Mouse (Mus musculus) kidney, embryonic 14.5 days (tissue): Measurements from ENCODE around the gene Psg20. TPM values are rescaled to one million over a fixed set of nuclear protein-coding genes. Genes with fewer than 3 reads are reported as not detected.
"Not testable (repeated sequence)": the region's sequence is repeated elsewhere in the genome, so short reads cannot be mapped to it uniquely, and the experiment has no call there.

ENCODE experiments used
- ATAC-seq: fragments of 200-750 bp; cut with Nextera tagmentation; 2 replicates; pipeline ENCODE4 v1.8.0; 2017; ENCODE audit warnings: moderate number of reproducible peaks, mild to moderate bottlenecking, moderate TSS enrichment, moderate library complexity; ENCODE audit not compliant: low FRiP score, low TSS enrichment
- H3K27ac ChIP-seq: fragments of 300-500 bp; sonication (generic); 2 replicates; pipeline ENCODE4 v1.5.1; 2014; ENCODE audit warnings: low read depth, mild to moderate bottlenecking, low read length, moderate library complexity, mixed read lengths
- H3K27me3 ChIP-seq: fragments of 300-500 bp; sonication (generic); 2 replicates; pipeline ENCODE4 v1.6.1; 2014; ENCODE audit warnings: mild to moderate bottlenecking, low read length; ENCODE audit not compliant: control insufficient read depth, insufficient read depth
- H3K36me3 ChIP-seq: fragments of 300-500 bp; sonication (generic); 2 replicates; pipeline ENCODE4 v1.6.1; 2014; ENCODE audit warnings: low read length, mixed read lengths; ENCODE audit not compliant: control insufficient read depth, insufficient read depth
- H3K4me1 ChIP-seq: fragments of 300-500 bp; sonication (generic); 2 replicates; pipeline ENCODE4 v1.6.1; 2014; ENCODE audit warnings: low read length, mixed read lengths; ENCODE audit not compliant: control insufficient read depth, insufficient read depth
- H3K4me2 ChIP-seq: fragments of 300-500 bp; sonication (generic); replicated peaks from 2 replicates; pipeline ENCODE4 v1.6.1; 2014; ENCODE audit warnings: low read depth, mild to moderate bottlenecking, low read length
- H3K4me3 ChIP-seq: fragments of 300-500 bp; sonication (generic); 2 replicates; pipeline ENCODE4 v1.5.1; 2014; ENCODE audit warnings: mild to moderate bottlenecking, low read length
- H3K9ac ChIP-seq: fragments of 300-500 bp; sonication (generic); 2 replicates; pipeline ENCODE4 v1.6.1; 2014; ENCODE audit warnings: low read depth, mild to moderate bottlenecking, low read length, moderate library complexity
- H3K9me3 ChIP-seq: fragments of 300-500 bp; sonication (generic); 2 replicates; pipeline ENCODE4 v1.6.1; 2016; ENCODE audit warnings: low read length; ENCODE audit not compliant: control insufficient read depth
- WGBS: fragments of 180-500 bp; shearing (Covaris S2); extraction: QIAGEN DNeasy Blood & Tissue Kit; methylation state at CpG from one replicate; pipeline ENCODE4 v1.1.7; 2014; 5-methylcytosine and 5-hydroxymethylcytosine counted together
- polyA plus RNA-seq: library from polyadenylated mRNA; unstranded; fragments of >200 nt; fragmentation: Nextera tagmentation; extraction: Ambion mirVana; gene quantifications from 2 replicates; pipeline ENCODE4 v1.2.1, GENCODE M21; 2014

Gene Psg20
- polyA plus RNA-seq, result not detected in 2 replicates

DNA sequence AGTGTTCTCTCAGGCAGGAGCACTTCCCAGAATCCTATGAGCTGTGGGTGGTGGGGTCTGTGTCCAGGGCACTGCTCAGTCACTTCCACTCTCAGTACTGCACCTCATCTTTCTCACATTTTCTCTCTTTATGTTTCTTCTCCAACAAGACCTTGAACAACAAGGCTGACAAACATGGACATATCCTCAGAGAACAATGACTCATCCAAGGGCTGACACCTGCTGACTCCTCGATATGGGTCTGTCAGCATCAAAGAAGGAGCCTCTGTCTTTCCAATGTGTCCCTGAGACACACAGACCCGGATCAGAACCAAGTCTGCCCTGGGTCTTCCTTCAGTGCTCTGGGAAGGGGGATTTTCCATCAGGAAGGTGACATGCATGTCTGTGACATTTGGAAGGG is at the start of gene Psg20:
Psg20 (minus strand) TSS at position 101 of the 400 bp plus-strand sequence.
- ATAC-seq, result no peak
- no peaks in the 10 kb centered on the region for H3K36me3 ChIP-seq
- no peak within 1 kb of the TSS for H3K27ac ChIP-seq
- 61% methylated on average over 2 of the region's 2 CpGs for WGBS
- H3K9ac ChIP-seq, result no peak within 1 kb of the TSS
- H3K4me3 ChIP-seq, result no peak within 1 kb of the TSS
- H3K9me3 ChIP-seq, result no peaks in the 10 kb centered on the region
- H3K4me2 ChIP-seq, result no peak within 1 kb of the TSS
- H3K4me1 ChIP-seq, result no peaks in the 10 kb centered on the region
- H3K27me3 ChIP-seq, result no peaks in the 10 kb centered on the region

DNA sequence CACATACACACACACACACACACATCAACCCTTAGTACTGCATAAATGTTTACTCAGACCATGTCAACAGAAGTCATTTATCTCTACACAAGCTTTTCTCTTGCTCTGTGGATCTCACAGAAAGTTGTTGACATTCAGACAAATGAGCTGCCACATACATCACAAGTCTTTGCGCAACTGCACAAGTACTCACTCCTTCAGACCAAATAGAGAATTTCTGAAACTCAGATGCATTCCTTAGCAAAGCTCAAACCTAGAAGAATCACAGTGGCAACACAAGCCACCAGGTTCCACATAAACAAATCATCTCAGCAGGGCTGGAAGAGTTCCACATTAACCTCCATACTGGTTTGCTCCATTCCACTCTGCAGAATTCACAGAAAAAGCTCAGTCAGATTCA is 48.5 kb upstream of the Psg20 start:
- Histone ChIP-seq H3K36me3 (no peaks in the 10 kb centered on the region), H3K4me3 (no peak overlapping the region), H3K4me1 (no peaks in the 10 kb centered on the region), H3K4me2 (no peak overlapping the region), H3K9me3 (no peaks in the 10 kb centered on the region), H3K27ac (no peak overlapping the region), H3K9ac (no peak overlapping the region), H3K27me3 (no peaks in the 10 kb centered on the region)
- 94% methylated on average over 1 of the region's 1 CpGs for WGBS
- ATAC-seq, result no peak

DNA sequence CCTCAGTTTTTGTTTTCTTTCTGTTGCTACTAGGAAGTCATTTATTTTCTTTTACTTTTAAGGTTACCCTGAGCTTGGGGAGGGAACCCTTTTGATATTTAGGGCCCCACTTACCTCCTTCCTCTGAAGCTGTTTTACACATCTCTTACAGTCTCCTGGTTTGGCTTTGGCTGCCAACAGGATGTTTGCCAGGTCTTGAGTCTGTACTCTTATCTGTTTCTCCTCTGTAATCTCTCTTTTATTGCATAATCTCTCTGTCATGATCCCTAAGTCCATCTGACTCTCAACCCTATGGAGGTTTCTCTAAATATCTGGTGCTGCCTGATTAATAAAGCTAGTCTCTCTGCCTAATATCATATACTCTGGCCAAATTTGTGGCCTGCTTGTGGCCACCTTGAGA is 47.1 kb upstream of the Psg20 start:
- H3K27ac ChIP-seq, result no peak overlapping the region
- H3K27me3 ChIP-seq, result no peaks in the 10 kb centered on the region
- no peaks in the 10 kb centered on the region for H3K36me3 ChIP-seq
- H3K9me3 ChIP-seq, result no peaks in the 10 kb centered on the region
- no peak overlapping the region for H3K4me3 ChIP-seq
- ATAC-seq, result no peak
- no peaks in the 10 kb centered on the region for H3K4me1 ChIP-seq
- no peak overlapping the region for H3K4me2 ChIP-seq
- H3K9ac ChIP-seq, result no peak overlapping the region

DNA sequence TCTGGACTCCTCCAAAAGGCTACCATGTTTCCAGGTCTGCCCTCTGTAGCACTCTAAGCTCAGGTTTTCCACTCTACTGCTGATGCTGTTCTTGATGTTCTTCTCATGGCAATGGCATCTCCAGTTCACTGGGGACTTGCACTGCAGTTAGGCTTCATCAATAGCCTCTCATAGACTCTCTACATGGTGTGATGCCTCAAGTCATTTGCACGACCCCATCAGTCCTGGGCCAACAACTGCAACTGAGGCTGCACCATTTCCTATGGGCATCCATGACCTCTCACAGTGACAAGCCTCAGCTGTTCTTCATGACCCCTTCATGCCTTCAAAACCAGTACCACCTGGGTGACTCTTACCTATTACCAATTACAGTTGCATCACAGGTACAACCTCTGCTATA is 42.4 kb upstream of the Psg20 start:
- Histone ChIP-seq H3K4me2 (no peak overlapping the region), H3K9me3 (no peaks in the 10 kb centered on the region), H3K36me3 (no peaks in the 10 kb centered on the region), H3K27ac (no peak overlapping the region), H3K4me3 (no peak overlapping the region), H3K27me3 (no peaks in the 10 kb centered on the region), H3K4me1 (no peaks in the 10 kb centered on the region), H3K9ac (no peak overlapping the region)
- WGBS, result 87% methylated on average over 1 of the region's 1 CpGs
- no peak for ATAC-seq

DNA sequence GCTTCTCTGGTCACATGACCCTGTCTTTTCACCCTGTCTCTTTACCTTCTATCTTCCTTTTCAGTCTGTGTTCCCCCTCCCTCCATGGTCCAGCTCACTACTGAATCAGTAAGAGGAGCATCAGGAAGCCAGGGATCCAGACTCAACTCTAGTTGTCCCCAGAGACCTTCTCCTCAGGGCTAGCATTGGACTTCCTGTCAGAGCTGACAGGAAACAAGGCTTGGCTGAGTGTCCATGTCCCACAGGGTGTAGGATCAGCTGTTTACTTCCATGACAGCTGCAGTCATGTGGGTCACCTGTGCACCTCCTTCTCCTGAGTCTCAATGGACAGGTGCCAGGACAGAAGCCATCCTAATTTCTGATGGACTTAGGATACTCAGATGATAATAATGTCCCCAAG is 39.9 kb upstream of the Psg20 start:
- H3K9me3 ChIP-seq, H3K4me2 ChIP-seq, H3K36me3 ChIP-seq, H3K4me1 ChIP-seq, H3K4me3 ChIP-seq, H3K27me3 ChIP-seq, ATAC-seq, H3K27ac ChIP-seq, H3K9ac ChIP-seq: not testable (repeated sequence)

DNA sequence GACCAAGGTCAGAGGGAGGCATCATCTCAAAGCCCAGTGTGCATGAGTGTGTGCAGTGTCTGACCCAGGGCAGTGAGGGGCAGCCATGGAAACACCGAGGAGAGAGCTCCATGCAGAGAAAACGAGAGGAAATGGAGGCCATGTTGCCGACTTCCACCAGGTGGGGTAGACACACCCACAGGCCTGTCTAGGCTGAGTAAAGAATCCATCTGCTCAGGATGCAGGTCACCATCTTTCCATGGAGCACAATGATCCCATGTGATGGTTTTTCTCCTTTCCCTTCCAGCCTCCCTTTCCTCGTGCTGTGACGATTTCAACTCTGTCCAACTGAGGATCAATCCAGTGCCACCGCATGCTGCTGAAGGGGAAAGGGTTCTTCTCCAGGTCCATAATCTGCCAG is 38.0 kb upstream of the Psg20 start:
- no peak for ATAC-seq
- Histone ChIP-seq H3K4me3 (no peak overlapping the region), H3K9me3 (no peaks in the 10 kb centered on the region), H3K4me1 (no peaks in the 10 kb centered on the region), H3K27me3 (no peaks in the 10 kb centered on the region), H3K4me2 (no peak overlapping the region), H3K27ac (no peak overlapping the region), H3K9ac (no peak overlapping the region), H3K36me3 (no peaks in the 10 kb centered on the region)
- WGBS, result 80% methylated on average over 6 of the region's 6 CpGs

DNA sequence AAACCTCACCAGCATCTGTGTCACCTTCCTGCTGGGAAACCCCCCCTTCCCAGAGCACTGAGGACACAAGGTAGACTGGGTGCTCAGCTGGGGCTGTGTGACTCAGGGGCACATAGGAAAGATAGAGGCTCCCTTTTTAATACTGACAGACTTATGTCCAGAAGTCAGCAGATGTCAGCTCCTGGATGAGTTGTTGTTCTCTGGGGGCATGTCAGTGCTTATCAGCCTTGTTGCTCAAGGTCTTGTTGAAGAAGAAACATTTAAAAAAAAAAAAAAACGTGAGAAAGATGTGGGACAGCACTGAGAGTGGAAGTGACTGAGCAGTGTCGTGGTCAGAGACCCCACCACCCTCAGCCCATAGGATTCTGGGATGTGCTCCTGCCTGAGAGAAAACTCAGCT is 31.8 kb upstream of the Psg20 start, which contains the start of gene Psg22:
Psg22 (plus strand) TSS at position 301 of the 400 bp plus-strand sequence.
- ATAC-seq, result no peak
- Histone ChIP-seq H3K27me3 (no peaks in the 10 kb centered on the region), H3K4me1 (no peaks in the 10 kb centered on the region), H3K4me2 (no peak within 1 kb of the TSS), H3K36me3 (no peaks in the 10 kb centered on the region), H3K9me3 (no peaks in the 10 kb centered on the region), H3K27ac (no peak within 1 kb of the TSS), H3K9ac (no peak within 1 kb of the TSS), H3K4me3 (no peak within 1 kb of the TSS)
- WGBS, result 55% methylated on average over 2 of the region's 2 CpGs

DNA sequence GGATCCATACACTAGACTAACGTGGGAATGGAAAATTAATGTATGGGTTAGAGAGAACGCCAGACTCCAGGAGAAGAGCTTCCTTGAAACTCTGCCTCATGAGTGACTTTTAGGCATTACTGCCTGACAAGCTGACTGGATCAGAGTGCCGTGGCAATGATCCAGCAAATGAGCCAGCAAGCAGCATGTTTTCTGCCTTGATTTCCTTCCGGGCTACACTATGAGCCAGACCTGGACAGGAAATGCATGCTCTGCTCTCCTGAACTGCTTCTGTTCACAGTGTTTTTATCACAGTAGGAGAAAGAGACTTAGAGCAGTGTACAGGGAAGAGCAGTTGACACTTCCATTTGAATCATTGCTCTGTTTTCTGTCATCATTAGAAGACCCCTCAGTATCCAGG is 29.6 kb upstream of the Psg20 start:
- no peaks in the 10 kb centered on the region for H3K4me1 ChIP-seq
- no peaks in the 10 kb centered on the region for H3K36me3 ChIP-seq
- H3K27me3 ChIP-seq, result no peaks in the 10 kb centered on the region
- no peaks in the 10 kb centered on the region for H3K9me3 ChIP-seq
- ATAC-seq, result no peak
- no peak overlapping the region for H3K4me2 ChIP-seq
- 77% methylated on average over 4 of the region's 4 CpGs for WGBS
- no peak overlapping the region for H3K4me3 ChIP-seq
- H3K9ac ChIP-seq, result no peak overlapping the region
- no peak overlapping the region for H3K27ac ChIP-seq

DNA sequence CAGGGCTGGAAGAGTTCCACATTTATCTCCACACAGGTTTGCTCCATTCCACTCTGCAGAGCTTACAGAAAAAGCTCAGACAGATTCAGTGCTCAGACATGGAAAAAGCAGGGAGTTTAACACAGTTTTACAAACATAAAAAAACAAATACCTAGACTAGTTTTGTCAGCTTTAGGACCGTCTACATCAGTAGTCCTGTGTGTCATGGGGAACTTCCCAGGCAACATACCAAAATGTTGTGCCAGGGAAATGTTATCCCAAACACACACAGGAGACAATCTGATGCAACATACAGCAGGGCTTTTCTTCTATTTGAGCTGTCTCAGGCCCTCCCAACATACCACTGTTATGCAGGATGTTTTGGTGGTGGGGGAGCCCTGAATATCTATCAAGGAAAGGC is 24.9 kb upstream of the Psg20 start:
- H3K4me1 ChIP-seq, result no peaks in the 10 kb centered on the region
- no peak overlapping the region for H3K4me3 ChIP-seq
- H3K27ac ChIP-seq, result no peak overlapping the region
- WGBS, result 82% methylated on average over 1 of the region's 1 CpGs
- no peaks in the 10 kb centered on the region for H3K36me3 ChIP-seq
- no peaks in the 10 kb centered on the region for H3K27me3 ChIP-seq
- H3K4me2 ChIP-seq, result no peak overlapping the region
- no peaks in the 10 kb centered on the region for H3K9me3 ChIP-seq
- ATAC-seq, result no peak
- H3K9ac ChIP-seq, result no peak overlapping the region

DNA sequence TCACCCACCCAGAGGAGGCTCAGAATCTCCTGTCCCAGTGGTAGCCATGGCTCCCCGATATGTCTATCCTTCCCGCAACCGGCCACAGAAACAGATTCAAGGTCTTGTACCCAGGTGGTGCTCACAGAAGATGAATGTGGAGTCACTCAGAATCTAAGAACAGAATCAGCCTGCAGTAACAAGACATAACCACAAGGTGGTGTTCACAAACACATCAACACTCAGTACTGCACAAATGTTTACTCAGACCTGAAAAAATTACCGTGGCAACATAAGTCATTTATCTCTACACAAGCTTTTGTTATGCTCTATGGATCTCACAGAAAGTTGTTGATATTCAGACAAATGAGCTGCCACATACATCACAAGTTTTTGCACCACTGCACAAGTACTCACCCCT is 24.3 kb upstream of the Psg20 start:
- H3K4me2 ChIP-seq, H3K27me3 ChIP-seq, H3K9ac ChIP-seq, H3K9me3 ChIP-seq, ATAC-seq, H3K36me3 ChIP-seq, H3K4me1 ChIP-seq, H3K4me3 ChIP-seq, H3K27ac ChIP-seq: not testable (repeated sequence)
- WGBS, result 84% methylated on average over 4 of the region's 4 CpGs
